Mouse (Mus musculus) retina, embryonic 14.5 days (tissue): ENCODE results near the gene Cpt1c.
A peak's percentile ranks its signal among the peaks of the same experiment; 100 is the strongest.

Experiments
- DNase-seq: peaks from one replicate; pipeline ENCODE4 v3.0.0-alpha.2; 2015; ENCODE audit warnings: low spot score

The Cpt1c gene

DNA sequence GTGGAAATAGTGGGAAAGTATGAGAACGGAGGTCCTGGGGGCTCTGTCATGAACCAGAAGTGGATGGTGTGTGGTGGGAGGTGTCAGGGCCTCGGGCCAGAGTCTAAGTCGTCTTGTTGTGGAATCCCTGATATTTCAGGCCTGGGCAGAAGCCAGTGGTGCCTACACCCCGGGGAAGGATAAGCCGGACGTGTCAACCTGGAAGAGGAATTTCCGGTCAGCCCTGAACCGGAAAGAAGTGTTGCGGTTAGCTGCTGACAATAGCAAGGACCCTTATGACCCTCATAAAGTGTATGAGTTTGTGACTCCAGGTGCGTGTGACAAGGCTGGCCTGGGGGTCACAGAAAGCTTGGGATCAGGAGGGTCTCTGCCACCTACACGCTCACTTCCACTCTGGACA is 25.1 kb upstream of the Cpt1c start:
- no peak for DNase-seq

DNA sequence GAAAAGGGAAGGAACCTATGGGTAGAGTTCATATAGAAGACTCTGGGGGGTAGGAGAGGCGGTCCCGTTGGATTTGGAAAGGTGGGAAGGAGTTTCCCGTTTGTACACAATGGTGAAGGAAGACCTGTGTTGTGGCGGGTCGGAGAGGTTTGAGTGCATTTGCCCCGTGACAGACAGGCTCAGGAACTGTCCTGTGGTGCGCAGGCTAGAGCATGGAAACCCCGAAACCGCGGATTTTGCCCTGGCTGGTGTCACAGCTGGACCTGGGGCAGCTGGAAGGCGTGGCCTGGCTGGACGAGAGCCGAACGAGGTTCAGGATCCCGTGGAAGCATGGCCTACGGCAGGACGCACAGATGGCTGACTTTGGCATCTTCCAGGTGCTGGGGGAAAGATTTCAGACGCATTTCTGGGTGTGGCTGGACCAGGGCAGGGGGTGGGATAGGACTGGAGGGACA is 23.9 kb upstream of the Cpt1c start, which contains the start of gene Bcl2l12:
TSS of gene Bcl2l12 (minus strand) at position 212 of the 455 bp plus-strand sequence.
- DNase-seq: peak; percentile 29

DNA sequence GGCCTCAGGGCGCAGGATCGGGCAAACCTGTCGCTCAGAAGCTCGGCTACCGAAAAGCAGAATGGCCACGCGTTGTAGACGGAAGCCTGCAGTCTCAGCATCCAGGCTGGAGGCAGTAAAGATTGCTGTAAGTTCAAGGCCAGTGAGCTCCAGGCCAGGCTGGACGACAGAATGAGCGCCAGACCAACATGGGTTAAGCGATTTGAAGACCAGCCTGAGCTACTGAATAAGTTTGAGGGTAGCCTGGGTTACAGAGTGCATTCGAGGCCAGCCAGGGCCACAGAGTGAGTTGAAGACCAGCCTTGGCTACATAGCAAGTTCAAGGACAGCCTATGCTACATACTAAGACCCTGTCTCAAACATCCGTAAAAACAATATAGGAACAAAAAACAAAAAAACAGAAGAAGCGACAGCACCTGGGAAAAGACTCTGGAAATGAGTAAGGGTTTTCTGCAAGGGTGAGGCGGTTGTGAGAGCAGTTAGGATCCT is 23.3 kb upstream of the Cpt1c start:
- DNase-seq: no peak

DNA sequence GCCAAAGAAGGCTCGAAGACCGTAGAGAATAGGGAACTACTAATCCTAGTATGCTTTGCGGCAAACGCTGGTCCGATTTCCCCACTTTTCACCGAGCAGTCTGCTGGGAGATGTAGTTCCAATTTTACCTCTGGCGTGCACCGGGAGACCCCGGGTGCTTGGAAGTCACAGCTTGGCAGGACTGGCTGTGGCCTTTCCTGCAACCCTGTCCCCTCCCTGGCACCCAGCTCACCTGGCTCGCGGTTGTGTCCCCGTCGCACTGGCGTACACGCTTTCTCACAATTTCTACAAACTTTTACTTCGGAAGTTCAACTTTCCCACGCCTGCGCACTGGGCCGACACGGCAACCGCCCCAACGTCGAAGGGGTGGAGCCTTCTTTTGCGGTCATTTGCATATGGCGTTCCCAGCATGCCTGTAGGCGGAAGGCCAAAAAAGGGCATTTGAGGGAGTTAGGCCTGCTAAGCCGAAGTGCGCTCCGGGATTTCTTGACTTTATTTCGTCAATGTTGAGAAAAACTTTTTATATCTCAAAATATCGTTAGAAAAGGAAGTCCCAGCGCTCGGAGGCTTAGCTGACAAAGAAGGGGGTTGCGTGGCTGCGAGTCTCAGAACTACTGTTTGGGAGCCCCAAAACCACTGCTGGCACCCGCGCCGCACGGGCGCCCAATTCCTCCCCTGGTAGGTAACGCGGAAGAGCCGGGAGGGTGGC is 22.7 kb upstream of the Cpt1c start, which contains the start of gene Irf3:
TSS of gene Irf3 (plus strand) at position 418 of the 709 bp plus-strand sequence.
- peak; percentile 97 for DNase-seq

DNA sequence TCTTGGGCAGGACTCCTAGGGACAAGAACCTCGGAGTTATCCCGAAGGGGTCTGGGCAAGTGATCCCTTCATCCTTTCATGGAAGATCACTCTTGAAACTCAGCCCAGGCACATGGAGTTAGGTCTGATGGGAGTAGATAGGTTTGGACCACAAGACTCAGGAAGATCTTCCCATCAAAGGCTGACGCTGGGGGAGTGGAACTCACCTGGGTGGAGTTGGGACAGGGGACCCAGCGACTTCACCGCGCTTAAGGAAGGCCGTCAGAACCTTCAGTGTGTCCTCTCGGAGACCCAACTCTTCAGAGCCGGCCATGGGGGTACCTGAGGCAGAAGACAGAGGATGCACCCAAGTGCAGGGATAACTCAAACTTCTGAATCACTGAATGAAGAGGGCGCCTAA is 22.0 kb upstream of the Cpt1c start:
- DNase-seq: no peak

DNA sequence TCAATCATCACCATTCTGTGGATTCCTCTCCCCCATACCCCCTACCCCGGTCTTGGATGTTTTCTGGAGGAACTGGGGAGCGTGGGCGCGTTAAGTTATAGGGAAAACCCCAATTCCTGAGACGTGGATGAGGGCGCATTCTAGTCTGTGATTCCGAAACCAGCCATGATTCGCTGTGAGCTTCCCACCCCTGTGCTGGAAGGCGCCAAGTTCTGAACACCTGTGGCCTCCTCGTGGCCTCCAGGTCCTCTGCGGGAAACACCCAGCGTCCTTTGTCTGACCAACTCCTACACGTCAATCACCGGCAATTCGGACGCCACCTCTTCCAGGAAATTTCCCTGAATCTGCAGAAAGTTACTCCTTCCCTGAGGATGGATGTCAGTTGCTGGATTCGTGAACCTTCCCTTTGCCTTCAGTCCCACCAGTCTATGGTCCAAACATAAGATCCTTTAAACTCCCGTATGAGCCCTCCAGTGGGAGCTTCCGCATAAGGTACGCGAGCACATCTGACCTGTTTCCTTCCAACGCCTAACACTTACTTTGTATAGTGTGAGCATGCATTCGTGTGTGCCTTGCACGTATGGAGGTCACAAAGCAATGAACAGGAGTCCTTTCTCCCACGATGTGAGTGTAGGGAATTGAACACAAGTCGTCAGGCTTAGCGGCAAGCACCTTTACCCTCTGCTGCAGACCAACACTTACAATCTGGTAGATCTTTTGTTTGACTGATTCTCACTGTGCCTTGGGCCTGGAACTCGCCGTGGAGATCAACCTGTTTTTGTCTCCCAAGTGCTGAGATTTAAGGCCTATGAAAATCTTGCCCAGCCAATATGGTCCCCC is 12.4 kb upstream of the Cpt1c start:
- DNase-seq: no peak

DNA sequence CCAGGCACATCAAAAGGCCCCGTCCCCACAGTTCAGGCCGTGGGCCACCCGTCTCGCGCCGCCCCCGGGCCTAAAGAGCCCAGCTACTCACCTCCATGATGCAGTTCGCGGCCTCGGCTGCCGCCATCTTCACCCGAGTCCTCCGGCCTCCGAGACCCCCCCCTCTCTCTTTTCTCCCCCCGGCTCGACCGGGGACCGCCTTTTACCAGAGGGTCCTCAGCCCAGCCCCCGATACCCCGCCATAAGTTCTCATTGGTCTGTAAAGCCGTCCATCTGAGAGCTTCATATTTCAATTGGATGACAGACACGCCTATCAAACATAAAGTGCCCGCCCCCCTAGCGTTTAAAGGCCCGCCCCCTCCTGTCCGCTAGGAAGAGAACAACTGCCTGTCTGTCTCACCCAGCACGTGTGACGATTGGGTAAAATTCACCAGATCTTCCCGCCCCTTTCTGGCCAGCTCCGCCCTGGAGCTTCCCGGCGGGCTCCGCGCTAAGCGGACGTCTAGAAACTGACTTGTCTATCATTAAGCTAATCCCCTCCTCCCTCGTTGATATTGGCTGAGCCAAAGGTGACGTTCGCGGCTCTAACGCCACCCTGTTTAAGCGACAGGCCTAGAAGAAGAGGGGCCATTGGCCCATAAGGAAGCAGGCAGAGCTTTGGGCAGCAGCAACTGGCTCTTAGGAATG is 11.7 kb upstream of the Cpt1c start, which contains the start of gene Prmt1:
TSS of gene Prmt1 (minus strand) at position 377 of the 687 bp plus-strand sequence.
- peak; percentile 99 for DNase-seq

DNA sequence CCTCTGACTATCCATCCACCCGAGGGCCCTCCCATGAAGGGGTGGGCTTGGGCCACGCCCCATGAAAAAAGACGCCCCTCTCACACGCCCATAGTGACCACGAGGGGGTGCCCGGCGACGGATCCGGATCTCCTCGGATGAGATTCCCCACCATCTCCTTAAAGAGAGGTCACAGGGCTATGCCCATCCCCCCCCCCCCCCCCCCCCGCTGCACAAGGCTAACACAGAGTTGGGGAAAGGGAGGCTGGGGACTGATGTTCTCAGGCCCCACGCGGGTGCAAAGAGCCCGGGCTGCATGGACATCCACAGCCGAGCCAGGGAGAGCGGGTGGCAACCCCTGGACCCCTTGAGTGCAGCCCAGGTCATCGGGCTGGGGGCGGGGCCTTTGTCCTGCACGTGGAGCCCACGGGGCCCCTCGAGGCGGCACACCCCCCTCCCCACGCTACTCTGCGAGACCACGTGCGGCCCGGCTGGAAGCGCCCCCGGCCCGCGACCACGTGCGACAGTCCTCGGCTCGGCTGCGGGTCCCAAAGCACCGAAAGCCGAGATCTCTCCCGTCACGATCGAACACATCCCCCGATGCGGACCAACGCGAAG is 11.0 kb upstream of the Cpt1c start:
- DNase-seq: peak; percentile 83

DNA sequence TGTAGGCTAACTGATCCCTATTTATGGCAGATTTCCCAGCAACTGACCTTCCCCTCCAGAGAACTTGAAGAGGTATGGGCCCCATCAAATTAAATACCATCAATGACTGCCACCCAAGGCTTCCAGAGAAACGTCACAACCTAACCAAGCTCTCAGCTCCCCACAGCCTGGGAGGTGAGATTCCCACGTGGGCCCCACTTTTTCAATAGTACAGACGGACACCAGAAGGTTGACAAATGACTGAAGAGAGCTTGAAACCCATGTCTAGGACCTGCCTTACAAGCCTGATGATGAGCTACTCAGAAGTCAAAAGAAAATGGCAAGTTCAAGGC is 10.1 kb upstream of the Cpt1c start:
- DNase-seq: no peak

DNA sequence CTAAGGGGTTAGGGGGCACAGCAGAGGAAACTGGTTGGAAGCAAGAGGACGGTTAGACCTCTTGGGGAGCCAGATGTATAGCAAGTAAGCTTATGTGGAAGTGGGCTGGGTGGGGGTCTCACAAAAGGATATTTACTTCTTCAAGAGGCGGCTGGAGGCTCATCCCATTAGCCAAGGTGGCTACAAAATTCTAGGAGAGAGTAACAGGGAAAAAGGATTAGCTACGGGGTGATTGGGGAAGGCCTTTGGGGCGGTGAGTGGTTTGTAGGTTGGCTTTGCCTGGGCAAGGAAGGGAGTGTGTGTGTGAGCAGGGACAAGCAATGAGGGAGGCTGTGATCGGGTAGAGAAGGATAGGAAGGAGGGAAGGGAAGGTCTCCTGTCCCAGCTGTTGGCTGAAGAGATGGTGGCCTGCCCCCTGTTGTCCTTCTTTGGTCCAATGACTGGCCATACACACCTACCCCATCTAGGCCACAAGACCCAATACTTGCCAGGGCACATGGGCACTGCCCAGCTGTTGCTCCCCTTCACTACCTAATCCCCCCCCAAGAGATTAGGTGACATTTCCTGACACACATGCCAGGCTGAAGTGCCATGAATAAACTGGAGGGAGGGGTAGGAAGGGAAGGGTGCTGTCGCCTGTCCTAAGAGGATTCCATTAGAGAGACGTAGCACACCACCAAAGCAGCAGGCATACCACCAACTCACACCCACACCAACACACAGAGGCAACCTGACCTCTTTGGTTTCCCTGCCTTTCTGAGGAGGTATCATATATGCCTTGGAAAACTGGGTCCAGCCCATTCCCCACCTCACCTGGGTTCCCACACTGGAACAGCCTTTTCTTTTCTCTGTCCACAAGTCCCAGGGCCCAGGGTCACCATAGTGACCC is 9.5 kb upstream of the Cpt1c start:
- no peak for DNase-seq

DNA sequence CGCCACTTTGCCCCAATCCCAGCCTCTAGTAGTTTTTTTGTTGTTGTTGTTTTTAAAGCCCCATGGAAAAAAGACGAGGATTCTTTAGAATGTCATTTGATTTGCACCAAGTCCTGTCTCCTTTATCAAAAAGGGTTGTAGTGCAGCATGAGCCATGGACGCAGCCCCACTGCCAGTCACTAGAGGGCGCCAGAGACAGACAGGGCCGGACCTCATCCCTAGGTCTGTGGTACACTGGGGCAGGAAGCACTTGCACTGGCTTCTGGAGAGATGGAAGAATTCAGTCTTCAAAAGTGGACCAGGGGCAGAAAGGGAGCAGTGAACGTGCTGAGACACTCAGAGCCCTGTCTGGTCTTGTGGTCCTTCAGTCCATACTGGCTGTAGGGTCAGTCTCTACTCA is 8.4 kb upstream of the Cpt1c start:
- peak; percentile 94 for DNase-seq

DNA sequence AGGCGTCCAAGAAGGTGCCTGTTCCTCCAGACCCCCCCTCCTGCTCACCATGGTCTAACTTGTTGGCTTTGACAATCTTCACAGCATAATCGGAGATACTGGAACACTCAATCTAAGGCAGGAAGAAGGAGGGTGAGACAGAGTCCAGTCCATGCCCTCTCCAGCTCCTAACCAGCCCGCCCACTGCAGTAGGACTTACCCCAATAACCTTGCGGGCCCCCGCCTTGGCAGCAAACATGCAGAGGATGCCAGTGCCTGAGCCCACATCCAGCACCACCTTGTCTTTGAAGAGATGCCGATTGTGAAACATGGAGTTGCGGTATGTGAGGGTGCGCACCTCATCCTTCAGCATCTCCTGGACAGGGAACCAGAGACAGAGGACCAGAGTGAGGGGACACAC is 6.9 kb upstream of the Cpt1c start:
- DNase-seq: no peak

DNA sequence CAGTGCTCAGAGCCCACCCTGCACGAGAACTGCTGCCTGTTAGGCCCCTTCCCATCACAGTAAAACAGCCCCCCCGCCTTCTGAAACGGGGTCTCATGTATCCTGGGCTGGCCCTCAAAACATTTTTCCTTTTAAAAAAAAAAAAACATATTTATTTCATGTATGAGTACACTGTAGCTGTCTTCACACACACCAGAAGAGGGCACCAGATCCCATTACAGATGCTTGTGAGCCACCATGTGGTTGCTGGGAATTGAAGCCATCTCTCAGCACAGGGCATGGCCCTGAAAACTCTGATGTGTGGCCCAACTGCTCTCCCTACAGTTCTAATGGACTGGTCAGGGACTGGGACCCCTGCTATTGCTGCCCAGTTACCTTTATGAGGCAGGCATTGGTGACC is 3.6 kb upstream of the Cpt1c start:
- no peak for DNase-seq

DNA sequence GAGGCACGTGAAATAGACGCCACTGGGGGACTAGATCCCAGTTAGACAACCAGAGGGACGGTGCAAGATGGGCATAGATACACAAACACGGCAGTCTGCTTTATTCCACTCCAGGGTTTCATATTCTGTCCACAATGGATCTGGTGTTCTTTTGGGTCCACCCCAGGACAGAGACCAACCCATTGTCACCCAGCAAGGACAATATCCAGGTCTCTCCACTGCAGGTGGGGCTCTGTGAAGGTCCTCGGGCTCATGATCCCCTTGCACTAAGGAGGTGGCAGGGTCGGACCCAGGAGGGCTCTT is 417 bp upstream of the Cpt1c start:
- no peak for DNase-seq

DNA sequence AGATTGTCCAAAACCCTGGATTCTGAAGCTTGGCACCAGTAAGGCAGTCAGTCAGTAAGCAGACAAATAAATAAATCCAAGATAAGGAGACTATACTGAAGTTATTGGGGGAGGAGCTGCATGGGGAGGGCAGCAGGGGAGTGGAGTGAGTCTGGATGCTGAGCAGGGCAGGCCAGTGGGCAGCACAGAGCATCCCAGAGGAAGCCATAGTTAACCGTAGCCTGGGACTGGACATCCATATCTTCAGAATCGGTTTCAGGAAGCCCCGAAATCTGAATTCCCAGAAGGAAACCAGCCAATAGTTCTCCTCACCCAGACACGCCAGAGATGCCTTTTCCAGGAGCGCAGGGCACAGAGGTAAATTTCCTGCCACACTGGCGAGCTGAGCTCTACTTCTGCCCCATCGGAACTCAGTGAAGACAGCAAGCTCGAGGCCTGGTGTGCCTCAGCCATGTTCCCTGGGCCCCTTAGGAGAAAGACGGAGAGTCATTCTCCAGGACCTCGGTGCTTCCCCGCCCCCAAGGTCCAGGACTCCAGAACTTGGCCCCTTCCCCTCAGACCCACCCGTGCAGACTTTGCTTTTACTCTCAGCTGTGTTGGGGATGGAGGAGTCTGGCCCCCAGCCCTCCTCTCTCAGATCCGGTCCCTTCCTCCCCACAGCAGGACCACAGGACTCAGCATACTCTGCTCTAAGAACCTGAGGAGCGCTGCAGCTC is 1.1 kb downstream of the Cpt1c start:
- DNase-seq: no peak

DNA sequence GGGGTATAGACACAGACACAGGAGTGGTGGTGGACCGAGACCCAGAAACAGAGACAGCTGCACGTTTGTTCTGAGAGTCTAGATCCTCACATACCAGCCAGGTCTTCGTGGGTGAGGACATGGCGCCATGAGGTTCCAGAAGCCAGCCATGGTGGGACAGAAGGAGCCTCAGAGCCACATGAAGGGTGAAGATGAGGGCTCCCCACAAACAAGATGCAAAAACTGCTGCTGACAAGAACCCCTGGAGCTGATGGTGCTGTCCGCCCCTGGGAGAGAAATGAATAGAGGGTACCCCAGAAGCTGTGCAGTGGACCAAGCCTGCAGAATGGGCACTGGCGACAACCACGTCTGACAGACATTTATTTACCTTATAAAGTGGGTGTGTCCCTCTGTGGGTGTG is 3.5 kb downstream of the Cpt1c start:
- DNase-seq: no peak

DNA sequence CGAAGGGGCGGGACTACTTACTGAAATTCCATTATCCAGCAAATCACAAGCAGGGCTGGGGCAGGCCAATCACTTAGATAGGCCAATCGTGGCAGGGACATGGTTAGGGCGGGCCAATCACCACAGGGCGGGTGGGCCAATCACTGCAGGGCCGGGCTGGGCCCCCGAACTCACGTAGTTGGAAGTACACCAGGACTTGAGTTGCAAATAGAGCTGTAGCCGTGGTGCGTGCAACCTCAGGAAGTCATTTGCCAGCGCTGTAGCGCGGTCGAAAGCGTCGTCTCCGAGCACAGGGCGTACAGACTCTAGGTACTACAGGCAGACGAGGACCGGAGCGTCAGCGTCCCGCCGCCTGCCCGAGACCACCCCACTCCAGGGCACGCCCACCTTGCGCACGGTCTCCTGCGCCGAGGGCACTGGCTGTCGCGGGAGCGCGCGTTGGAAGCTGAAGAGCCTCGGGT is 4.4 kb downstream of the Cpt1c start:
- DNase-seq: peak; percentile 90

DNA sequence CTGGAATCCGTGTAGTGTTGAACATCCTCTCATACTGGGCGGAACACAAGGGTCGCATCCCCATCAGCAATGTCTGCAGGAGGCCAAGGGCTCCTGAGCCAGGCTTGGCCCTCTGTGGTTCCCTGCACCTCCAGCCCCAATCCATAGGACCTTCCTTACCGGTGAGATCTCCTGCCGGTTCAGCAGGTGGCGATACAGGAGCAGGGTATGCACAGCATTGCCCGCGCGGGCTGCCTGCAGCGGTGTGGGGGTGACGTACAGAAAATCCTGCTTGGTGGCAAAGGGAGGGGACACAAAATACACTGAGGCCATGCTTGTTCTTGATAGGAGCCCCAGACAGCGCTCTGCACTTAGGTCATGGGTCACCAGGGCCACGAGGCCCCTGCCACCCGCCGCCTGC is 8.0 kb downstream of the Cpt1c start:
- DNase-seq: no peak

DNA sequence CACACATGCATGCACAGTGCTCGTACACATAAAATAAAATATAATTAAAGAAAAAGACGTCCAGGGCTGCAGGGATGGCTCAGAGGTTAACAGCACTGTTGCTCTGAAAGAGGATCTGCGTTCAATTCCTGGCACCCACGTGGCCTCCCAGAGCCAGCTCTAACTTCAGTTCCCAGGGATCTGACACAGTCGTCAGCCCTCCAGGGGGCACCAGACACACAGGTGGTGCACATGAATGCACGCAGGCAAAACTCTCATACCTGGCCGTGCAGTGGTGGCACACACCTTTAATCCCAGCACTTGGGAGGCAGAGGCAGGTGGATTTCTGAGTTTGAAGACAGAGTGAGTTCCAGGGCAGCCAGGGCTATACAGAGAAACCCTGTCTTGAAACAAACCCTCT is 8.7 kb downstream of the Cpt1c start:
- DNase-seq: no peak

DNA sequence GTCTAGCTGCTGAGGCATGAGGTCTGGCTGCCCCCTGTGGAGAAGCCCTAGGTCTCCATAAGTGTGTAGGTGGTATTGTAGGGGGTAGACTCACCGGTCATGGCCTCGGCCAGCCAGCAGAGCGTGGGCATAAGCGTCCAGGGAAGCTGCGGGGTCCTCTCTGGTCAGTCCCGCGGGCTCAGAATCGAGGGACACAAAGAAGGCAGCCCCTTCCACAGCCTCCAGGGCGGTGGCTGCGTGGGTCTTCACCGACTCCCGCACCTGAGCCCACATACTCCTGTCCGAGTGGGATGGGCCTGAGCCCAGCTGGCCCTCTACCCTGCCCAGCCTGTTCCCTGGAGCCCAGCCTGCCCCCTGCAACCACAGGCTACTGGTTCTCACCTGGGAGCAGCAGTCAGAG is 9.7 kb downstream of the Cpt1c start:
- no peak for DNase-seq

DNA sequence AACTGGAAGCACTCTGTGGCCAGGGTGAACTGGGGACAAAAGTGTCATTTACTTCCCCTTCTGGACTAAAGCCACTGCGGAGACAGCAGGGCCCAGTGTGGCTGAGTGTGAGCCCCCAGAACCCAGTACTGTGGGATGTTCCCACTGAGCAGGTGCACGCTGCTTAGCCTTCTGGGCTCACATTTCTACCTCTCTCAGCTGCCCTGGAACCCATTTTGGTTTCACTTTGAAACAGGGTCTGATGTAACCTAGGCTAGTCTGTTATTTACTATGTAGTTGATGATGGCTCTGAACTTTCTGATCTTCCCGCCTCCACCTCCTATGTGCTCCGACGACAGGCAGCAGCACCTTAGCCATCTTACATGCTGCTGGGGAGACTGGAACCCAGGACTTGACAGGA is 11.8 kb downstream of the Cpt1c start:
- DNase-seq: no peak
